Mouse (Mus musculus): ENCODE results near the gene M1ap. TPM values are rescaled to one million over a fixed set of nuclear protein-coding genes. Genes with fewer than 3 reads are reported as not detected.

M1ap gene
- total and polyA plus RNA-seq, 3 experiments, result 2.4 to 6.4 (median 3.9) TPM

- H3K36me3 ChIP-seq (replicated peaks in 1 of 2; ENCODE audit: control insufficient read depth in 1 of 2, insufficient read depth in 1 of 2, low read length in 1 of 2), result no peaks in the 10 kb centered on the region
- no peak overlapping the region for H3K9ac ChIP-seq (ENCODE audit: insufficient read depth, low read depth)
- H3K79me2 ChIP-seq (replicated peaks; ENCODE audit: control insufficient read depth, extremely low read depth, insufficient read depth, poor library complexity, severe bottlenecking), result no peaks in the 10 kb centered on the region
- dilution Hi-C loops (cut with MboI; ENCODE audit: extremely low pct_ligation_motif_present, extremely low pct_unique_long_range_greater_than_20kb, low sequenced_read_pairs), result no loop called here
- no peaks in the 10 kb centered on the region for H3K9me3 ChIP-seq (replicated peaks; ENCODE audit: low read length)
- H3K4me2 ChIP-seq (ENCODE audit: insufficient read depth, low read depth, poor library complexity, severe bottlenecking), result no peak overlapping the region
- TF ChIP-seq HCFC1 (IDR thresholded peaks at IDR 0.05; ENCODE audit: low read depth, low read length) (no peak), CHD2 (IDR thresholded peaks at IDR 0.05; ENCODE audit: low read length) (no peak), MAZ (IDR thresholded peaks at IDR 0.05; ENCODE audit: low read depth, low read length) (no peak), BHLHE40 (IDR thresholded peaks at IDR 0.05; ENCODE audit: low read depth, low read length) (no peak), ZMIZ1 (IDR thresholded peaks at IDR 0.05; ENCODE audit: low read depth, low read length) (no peak), EP300 (IDR thresholded peaks at IDR 0.05; ENCODE audit: low read length) (no peak), TCF12 (IDR thresholded peaks at IDR 0.05; ENCODE audit: low read depth, low read length) (no peak), USF2 (conservative IDR thresholded peaks at IDR 0.05; ENCODE audit: low read depth, low read length) (no peak), ZC3H11A (IDR thresholded peaks at IDR 0.05; ENCODE audit: low read depth, low read length) (no peak), UBTF (IDR thresholded peaks at IDR 0.05; ENCODE audit: low read depth, low read length) (no peak), POLR2A (IDR thresholded peaks at IDR 0.05; ENCODE audit: low read depth, low read length) (no peak)
- no peak overlapping the region for H3K4me3 ChIP-seq (replicated peaks in 1 of 3; ENCODE audit: low read depth in 2 of 3, low read length in 2 of 3, poor library complexity in 1 of 3)
- in situ Hi-C loops (cut with MboI; ENCODE audit: low pct_ligation_motif_present, low pct_unique_long_range_greater_than_20kb, low sequenced_read_pairs), result no loop called here
- no peak overlapping the region for H3K27ac ChIP-seq (ENCODE audit: insufficient read depth, low read depth)
- no peaks in the 10 kb centered on the region for H3K27me3 ChIP-seq (replicated peaks)
- DNase-seq (ENCODE audit: extremely low read depth), result no peak
- H3K4me1 ChIP-seq (ENCODE audit: control insufficient read depth in 1 of 2, insufficient read depth in 2 of 2), result peaks cover 23 to 47% of the 10 kb centered on the region in 2 experiments
These were observed 77.1 kb downstream of the M1ap start for GRCm38 (mm10) chr6:83023786-83024185.

- Histone ChIP-seq H3K4me2 (ENCODE audit: insufficient read depth, low read depth, poor library complexity, severe bottlenecking) (no peak overlapping the region), H3K79me2 (replicated peaks; ENCODE audit: control insufficient read depth, extremely low read depth, insufficient read depth, poor library complexity, severe bottlenecking) (no peaks in the 10 kb centered on the region), H3K27ac (ENCODE audit: insufficient read depth, low read depth) (no peak overlapping the region), H3K4me3 (replicated peaks in 1 of 3; ENCODE audit: low read depth in 2 of 3, low read length in 2 of 3, poor library complexity in 1 of 3) (no peak overlapping the region), H3K36me3 (replicated peaks in 1 of 2; ENCODE audit: control insufficient read depth in 1 of 2, insufficient read depth in 1 of 2, low read length in 1 of 2) (peaks cover 0 to 6% of the 10 kb centered on the region in 2 experiments), H3K9me3 (replicated peaks; ENCODE audit: low read length) (no peaks in the 10 kb centered on the region), H3K9ac (ENCODE audit: insufficient read depth, low read depth) (no peak overlapping the region), H3K27me3 (replicated peaks) (no peaks in the 10 kb centered on the region), H3K4me1 (ENCODE audit: control insufficient read depth in 1 of 2, insufficient read depth in 2 of 2) (peaks cover 23 to 53% of the 10 kb centered on the region in 2 experiments)
- dilution Hi-C loops (cut with MboI; ENCODE audit: extremely low pct_ligation_motif_present, extremely low pct_unique_long_range_greater_than_20kb, low sequenced_read_pairs), result no loop called here
- TF ChIP-seq EP300 (IDR thresholded peaks at IDR 0.05; ENCODE audit: low read length) (0 out of 2 replicates have a peak, but pooled peaks have one; percentile 14), E2F4 (IDR thresholded peaks at IDR 0.05; ENCODE audit: insufficient replicate concordance, low read depth, low read length) (no peak)
- in situ Hi-C loops (cut with MboI; ENCODE audit: low pct_ligation_motif_present, low pct_unique_long_range_greater_than_20kb, low sequenced_read_pairs), result no loop called here
- DNase-seq (ENCODE audit: extremely low read depth), result no peak
These were observed 77.7 kb downstream of the M1ap start for GRCm38 (mm10) chr6:83024421-83024820.

- Histone ChIP-seq H3K9me3 (replicated peaks; ENCODE audit: low read length) (no peaks in the 10 kb centered on the region), H3K4me1 (ENCODE audit: control insufficient read depth in 1 of 2, insufficient read depth in 2 of 2) (peaks cover 23 to 56% of the 10 kb centered on the region in 2 experiments), H3K27me3 (replicated peaks) (no peaks in the 10 kb centered on the region), H3K4me2 (ENCODE audit: insufficient read depth, low read depth, poor library complexity, severe bottlenecking) (no peak overlapping the region), H3K9ac (ENCODE audit: insufficient read depth, low read depth) (no peak overlapping the region), H3K79me2 (replicated peaks; ENCODE audit: control insufficient read depth, extremely low read depth, insufficient read depth, poor library complexity, severe bottlenecking) (no peaks in the 10 kb centered on the region), H3K4me3 (replicated peaks in 1 of 3; ENCODE audit: low read depth in 2 of 3, low read length in 2 of 3, poor library complexity in 1 of 3) (peak overlapping the region in 1 of 3 experiments; percentile 37), H3K36me3 (replicated peaks in 1 of 2; ENCODE audit: control insufficient read depth in 1 of 2, insufficient read depth in 1 of 2, low read length in 1 of 2) (peaks cover 3 to 14% of the 10 kb centered on the region in 2 experiments), H3K27ac (ENCODE audit: insufficient read depth, low read depth) (no peak overlapping the region)
- DNase-seq (ENCODE audit: extremely low read depth), result no peak
- in situ Hi-C loops (cut with MboI; ENCODE audit: low pct_ligation_motif_present, low pct_unique_long_range_greater_than_20kb, low sequenced_read_pairs) (no loop called here), dilution Hi-C loops (cut with MboI; ENCODE audit: extremely low pct_ligation_motif_present, extremely low pct_unique_long_range_greater_than_20kb, low sequenced_read_pairs) (no loop called here)
- TF ChIP-seq RAD21 (IDR thresholded peaks at IDR 0.05; ENCODE audit: low read depth, low read length) (no peak), IRF4 (IDR thresholded peaks at IDR 0.05; ENCODE audit: low read depth, low read length) (no peak), RCOR1 (conservative IDR thresholded peaks at IDR 0.05; ENCODE audit: low read depth, low read length) (no peak), POLR2AphosphoS2 (IDR thresholded peaks at IDR 0.05; ENCODE audit: low read depth, low read length) (no peak), MYC (IDR thresholded peaks at IDR 0.05; ENCODE audit: low read depth, low read length) (no peak), POLR2A (IDR thresholded peaks at IDR 0.05; ENCODE audit: low read depth, low read length) (no peak), TCF12 (IDR thresholded peaks at IDR 0.05; ENCODE audit: low read depth, low read length) (no peak), NELFE (IDR thresholded peaks at IDR 0.05; ENCODE audit: low read depth, low read length) (no peak), CHD1 (IDR thresholded peaks at IDR 0.05; ENCODE audit: low read depth, low read length) (no peak)
These were observed 78.5 kb downstream of the M1ap start for GRCm38 (mm10) chr6:83025221-83025620.

All from CH12.LX (cell line).